Mouse (Mus musculus) olfactory bulb, adult 2 months (tissue): ENCODE results near the gene Ptpn11.

Experiments
- CTCF ChIP-seq: fragments of 200-500 bp; IDR thresholded peaks from 2 replicates; pipeline ENCODE4 v1.5.1; 2012; ENCODE audit warnings: low read depth, mild to moderate bottlenecking, low read length, moderate library complexity; ENCODE audit not compliant: insufficient read depth
- POLR2A ChIP-seq: fragments of 200-500 bp; IDR thresholded peaks from 2 replicates; pipeline ENCODE4 v1.6.1; 2012; ENCODE audit warnings: mild to moderate bottlenecking, low read depth, low read length, moderate library complexity; ENCODE audit not compliant: insufficient read depth

DNA sequence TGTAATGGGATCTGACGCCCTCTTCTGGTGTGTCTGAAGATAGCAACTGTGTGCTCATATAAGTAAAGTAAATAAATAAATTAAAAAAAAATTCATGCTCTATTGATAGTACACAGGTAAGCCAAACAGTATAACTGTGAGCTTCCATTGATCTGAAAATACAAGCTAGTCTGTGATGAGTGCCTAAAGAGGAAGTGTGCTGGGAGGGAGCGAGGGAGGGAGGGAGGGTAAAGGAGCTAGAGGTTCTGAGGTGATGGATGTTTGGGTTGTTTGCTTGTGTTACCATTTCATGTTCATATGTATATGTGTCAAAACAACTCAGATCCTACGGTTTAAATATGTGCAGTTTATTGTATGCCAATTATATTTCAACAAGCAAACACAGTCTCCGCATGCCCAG lies 35.6 kb upstream of the Ptpn11 start:
- TF ChIP-seq CTCF (no peak), POLR2A (no peak)
